Mouse (Mus musculus) adipocyte (in vitro differentiated cells): ENCODE results near the gene Degs1.
"Not testable (repeated sequence)": the region's sequence is repeated elsewhere in the genome, so short reads cannot be mapped to it uniquely, and the experiment has no call there.

Source experiments
- DNase-seq: peaks from one replicate; pipeline ENCODE4 v3.0.0-alpha.2; 2016; ENCODE audit warnings: low spot score

Degs1 gene

DNA sequence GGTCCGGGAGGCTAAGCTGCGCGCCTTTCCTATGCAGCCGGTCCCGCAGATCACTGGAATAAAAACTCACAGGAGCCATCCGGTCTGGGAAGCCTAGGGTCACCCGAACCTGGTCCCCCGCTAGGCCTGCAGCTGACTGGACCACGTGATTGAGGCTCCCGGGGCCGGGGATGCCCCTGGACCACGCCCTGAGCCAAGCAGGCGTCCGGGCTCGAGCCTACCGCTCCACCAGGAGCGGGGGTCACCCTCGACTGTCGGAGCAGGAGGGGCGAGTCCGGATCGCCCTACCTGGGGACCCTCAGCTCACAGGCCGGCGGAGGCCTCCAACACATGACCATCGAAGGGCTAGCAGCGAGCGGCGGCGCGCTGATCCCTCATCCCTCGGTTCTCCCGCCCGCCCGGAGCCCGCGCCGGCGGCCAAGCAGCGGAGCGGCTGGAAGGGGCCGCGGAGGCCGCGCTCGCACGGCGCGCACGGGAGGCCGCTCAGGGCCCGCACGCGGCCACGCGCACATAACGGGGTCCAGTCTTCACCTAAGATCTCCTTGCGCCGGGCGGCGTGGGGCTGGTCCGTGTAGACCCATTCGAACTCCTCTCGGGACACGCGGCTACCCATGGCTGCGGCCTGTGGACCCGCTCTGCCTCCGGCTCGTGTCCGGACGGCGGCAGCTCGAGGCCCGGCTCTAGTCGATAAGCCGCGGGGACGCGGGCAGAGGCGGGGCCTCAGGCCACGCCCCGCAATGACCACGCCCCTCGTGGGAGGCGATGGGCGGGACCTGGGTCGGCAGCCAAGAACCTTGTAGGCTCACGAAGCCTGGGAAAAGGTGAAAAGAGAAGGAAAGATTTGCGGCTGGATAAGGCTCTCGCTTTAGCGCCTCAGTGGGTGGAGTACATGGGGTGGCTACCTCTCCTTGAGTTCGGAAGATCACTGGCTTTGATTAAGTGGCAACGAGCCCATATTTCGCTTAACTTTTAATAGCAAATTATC is at the start of gene Degs1:
Gene Degs1 (minus strand): TSS at position 714 of the 985 bp plus-strand sequence.
- DNase-seq, result peak; percentile 93

DNA sequence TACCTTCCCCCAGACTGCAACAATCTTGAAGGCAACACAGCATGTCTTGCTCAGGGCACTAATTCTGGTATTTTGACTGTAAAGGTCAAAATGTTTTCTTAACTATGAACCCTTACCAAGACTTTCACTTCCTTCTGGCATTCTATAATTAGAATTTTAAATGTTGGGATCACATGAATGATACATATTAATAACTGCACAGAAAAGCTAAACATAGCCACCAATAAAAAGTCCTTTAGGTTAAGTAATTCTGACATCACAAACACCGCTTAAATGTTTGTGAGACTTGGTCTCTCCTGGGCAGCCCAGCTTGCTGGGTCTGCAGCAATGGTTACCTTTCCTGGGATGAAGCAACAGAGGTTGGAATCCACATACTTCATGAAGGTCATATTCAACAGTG is 43.3 kb upstream of the Degs1 start:
- no peak for DNase-seq

DNA sequence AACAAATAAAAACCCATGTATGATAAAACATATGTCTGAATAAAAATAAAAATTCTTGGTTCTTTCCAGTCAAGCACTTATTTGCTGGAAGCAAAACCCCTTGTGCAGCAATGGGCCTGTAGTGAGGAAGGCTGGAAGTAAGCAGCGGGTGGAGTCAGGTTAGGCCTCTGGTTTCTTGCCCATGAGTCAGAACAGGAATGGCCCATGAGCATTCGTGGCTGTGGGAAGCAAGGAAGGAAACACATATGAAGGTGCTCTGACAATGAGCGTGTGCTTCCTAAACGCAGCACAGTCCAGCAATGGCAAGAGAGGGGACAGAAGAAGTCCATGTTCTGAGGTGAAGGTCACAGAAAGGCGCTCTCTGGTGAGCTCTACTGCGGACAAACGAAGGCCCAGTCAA is 41.9 kb upstream of the Degs1 start:
- DNase-seq, result no peak

DNA sequence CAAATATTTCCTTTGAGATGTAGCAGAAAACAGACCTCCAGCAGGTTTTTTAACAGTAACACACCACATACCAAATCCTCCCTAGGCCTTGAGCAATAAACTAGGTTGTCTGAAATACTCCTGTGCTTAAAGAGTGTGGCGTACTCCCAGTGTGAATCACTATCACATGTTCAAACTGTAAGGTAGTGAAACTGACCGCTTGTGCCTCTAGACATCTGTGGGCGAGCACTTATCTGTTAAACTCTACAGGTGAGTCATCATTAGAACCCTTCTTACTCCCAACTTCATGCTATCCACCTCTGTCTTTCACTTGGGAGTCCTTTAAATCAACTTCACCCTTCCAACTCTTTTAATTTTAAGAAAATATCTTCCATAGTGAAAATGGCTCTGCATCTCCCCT is 40.5 kb upstream of the Degs1 start:
- DNase-seq, result no peak

DNA sequence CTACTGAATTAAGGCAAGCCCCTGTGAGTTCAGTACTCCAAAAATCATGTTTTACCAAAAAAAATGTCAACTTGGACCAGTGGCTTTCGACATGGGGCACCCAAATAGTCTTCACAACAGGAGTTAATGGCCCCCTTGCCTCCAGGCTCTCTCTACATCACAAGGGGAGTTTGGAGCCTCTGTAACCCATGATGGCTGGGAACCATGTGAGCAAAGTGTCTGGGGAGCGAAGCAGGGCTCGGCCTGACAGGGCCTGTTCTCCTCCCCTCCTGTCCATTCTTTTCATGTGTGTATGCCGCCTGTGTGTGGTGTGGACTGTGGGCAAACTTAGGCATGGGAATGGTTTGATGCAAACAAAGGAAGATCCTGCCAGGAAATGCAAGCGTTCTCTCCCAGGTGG is 31.6 kb upstream of the Degs1 start:
- DNase-seq, result no peak

DNA sequence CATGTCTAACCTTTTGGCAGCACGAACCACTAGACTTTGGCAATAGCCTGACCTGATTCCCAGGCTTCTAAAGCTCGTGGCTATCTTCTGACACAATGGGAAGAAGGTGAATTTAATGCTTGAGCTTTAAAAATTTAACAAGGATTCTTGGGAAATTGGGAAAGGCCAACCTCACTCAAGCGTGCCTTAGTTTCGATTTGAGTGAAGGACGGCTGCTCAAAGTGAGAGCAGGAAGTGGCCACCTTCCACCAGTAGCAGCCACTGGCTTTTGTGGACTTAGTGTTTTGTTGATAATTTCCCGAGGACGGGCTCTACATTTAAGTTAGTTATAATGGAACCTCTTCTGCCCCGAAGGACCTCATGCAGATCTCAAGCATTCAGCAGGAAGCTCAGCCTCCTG is 30.6 kb upstream of the Degs1 start:
- no peak for DNase-seq

DNA sequence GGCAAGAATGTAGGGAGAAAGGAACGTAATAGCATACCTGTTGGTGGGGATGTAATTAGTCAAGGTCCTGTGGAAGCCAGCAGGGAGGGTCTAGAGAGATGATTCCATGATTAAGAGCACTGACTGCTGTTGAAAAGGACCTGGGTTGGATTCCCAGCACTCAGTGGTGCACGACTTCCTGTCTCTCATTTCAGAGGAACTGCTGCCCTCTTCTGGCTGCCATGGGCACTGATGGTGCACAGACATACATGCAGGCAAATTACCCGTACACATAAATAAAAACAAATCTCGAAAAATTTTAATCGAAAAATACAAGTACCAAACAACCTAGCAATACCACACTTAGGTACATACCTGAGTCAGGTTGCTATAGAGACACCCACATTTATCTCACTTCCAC is 28.8 kb upstream of the Degs1 start:
- no peak for DNase-seq

DNA sequence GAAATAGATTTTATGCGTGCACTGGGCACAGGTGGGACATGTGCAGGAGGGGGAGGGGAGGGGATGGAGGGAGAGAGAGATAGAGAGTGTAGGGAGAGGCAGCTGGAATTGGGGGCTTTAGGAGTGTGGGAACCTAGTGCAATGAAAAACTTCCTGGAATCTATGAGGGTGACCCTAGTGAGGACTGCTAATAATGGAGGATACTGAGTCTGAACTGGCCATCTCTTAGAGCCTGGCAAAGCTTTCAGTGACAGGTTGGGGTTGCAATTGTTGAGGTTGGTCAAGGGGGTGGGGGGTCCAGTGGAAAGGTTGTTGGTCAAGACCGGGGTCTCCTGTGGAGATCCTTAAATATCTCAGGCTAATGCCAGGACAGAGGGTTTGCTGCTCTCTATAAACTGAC is 27.7 kb upstream of the Degs1 start:
- DNase-seq, result no peak

DNA sequence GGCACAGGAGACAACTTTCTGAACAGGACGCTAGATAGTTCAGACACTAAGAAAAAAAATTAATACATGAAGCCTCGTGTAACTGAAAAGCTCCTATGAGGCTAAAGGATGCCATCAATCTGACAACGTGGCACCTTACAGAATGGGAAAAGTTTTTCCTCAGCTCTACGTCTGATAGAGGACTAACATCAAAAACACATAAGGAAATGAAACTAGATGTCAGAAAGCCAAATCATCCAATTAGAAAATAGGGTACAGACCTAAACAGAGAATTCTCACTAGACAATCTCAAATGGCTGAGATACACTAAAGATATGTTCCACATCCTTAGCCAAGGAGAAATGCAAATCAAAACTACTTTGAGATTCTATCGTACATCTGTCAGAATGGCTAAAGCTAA is 26.8 kb upstream of the Degs1 start:
- DNase-seq, result no peak

DNA sequence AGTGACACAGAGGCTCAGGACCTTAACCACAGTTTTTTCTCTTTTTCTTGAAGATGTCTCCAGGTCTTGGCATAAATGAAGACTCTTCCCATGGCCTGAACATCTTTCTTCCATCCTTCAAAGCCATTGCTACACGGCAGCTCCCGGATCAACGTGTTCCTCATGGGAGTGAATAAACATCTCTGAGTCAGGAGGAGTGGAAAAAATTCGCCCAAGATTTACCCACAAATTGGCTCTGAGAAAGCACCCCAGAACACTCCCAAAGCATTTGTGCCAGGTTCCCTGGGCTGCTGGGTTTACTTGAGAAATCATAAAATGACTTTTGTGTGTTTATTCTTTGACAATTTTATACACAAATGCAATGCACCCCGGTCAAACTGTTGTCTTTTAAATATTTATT is 20.3 kb upstream of the Degs1 start:
- no peak for DNase-seq

DNA sequence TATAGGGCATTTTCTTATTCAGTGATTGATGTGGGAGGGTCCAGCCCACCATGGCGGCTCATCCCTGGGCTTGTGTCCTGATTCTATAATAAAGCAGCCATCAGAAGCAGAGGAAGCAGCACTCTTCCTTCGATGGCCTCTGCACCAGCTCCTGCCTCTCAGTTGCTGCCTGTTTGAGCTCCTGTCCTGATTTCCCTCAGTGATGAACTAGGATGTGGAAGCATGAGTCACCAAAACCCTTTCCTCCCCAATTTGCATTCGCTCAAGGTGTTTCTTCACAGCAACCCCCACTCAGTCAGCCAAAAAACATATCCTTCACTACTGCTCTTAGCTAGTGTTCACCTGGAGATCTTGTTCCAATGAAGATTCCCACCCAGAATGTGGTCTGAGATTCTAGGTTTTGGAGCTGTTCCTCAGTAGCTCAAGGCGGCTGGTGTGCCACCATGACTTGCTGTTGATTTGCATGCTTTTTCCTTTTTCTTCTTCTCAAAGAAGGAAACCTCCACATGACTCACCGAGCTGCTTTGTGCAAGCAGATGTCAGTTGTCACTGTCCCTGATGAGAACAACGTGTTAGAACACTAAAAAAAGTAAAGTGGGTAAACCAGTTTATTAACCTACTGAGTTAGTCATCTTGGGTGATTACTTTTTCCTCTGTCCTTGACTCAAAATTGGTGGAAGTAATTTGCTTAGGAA is 19.7 kb upstream of the Degs1 start:
- no peak for DNase-seq

DNA sequence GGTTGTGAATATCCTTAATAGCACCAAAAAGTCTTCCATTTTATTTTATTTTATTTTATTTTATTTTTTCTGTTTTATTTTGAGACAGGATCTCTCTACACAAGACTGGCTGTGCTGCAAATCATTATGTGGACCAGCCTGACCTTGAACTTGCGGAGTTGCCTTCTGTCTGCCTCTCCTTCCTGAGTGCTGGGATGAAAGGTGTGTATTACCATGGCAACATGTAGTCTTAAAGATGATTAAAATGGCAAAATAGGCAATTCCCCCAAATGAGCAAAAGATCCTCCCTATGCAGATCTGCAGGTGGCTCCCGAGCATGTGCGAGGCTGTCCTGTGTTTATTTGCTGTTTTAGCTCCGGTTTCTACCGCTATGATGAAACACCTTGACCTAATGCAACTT is 15.2 kb upstream of the Degs1 start:
- no peak for DNase-seq

DNA sequence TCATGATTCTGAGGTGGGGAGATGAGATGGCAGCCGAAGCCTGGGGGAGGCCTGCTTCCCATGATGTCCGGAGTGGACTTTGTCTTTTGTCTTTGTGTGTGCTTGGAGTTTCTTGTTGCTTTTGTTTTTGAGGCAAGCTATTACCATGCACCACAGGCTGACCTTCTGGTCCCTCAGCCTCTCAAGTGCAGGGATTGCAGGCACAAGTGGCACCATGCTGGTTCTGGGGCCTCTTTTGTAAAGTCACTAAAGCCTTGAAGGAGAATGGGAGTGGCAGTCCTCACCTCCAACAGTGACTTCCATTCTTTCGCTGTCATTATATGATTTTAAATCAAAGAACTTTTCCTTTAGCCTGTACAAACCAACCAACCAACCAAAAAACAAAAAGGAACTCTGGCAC is 14.6 kb upstream of the Degs1 start:
- no peak for DNase-seq

DNA sequence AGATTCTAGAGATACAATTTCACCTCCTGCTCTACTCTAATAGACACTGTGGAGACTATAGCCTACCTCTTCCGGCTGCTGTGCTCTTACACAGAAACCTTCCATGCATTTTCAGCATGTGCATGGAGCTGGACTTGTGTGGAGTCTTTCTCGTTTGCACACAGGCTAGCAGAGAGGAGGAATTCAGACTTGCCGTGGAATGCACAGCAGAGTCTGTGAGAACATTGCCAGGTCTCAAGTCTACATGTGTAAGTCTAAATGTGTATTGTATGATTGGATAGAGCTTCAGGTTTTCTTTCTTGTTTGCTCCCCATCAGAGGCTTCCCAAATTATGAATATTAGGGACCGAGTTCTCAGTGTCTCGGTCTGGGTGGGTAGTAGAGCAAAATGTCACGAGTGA is 14.2 kb upstream of the Degs1 start:
- no peak for DNase-seq

DNA sequence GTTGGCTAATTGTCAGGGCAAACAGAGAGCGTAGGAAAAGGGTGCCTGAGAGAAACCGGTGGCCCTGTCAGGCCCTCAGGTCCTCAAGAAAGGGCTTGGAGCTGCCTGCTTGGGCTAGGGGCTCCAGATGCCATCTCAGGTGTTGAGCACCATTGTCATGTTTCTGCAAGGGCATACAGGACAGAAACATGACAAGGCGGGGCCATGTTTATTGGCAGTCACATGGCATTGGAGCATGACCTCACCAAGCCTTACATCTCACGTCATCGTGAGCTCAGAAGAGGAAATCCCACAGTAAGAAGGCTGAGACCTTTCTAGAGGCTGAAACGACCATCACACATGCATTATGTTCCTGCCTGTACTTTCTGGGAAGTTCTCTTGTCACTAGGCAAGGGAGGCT is 13.5 kb upstream of the Degs1 start:
- DNase-seq, result no peak

DNA sequence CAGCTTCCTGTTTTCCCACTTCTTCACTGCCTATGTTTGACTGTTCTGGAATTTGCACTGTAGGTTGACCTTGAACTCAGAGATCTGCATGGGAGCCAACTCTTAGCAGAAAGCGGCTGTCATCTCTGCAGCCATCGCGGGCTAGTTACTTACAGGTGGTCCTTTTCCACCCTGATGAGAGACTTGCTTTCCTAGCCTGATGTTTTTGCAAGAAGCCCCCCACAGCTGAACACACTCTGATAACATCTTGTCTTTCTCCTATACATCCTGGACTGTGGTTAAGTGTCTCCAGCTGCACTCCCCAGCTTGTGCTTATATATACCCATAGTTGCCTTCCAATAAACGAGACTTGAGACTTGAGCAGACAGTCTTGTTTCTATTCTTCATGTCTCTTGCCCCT is 9.7 kb upstream of the Degs1 start:
- no peak for DNase-seq

DNA sequence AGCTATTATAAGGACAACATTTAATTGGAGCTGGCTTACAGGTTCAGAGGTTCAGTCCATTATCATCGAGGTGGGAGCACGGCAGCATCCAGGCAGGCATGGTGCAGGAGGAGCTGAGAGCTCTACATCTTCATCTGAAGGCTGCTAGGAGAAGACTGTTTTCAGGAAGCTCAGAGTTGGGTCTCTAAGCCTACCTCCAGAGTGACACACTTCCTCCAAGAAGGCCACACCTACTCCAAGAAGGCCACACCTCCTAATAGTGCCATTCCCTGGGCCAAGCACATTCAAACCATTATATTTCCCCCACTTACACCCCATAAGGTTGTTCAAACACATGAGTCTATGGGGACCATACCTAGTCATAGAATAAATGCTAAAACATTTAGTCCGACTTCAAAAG is 8.1 kb upstream of the Degs1 start:
- DNase-seq, result not testable (repeated sequence)

DNA sequence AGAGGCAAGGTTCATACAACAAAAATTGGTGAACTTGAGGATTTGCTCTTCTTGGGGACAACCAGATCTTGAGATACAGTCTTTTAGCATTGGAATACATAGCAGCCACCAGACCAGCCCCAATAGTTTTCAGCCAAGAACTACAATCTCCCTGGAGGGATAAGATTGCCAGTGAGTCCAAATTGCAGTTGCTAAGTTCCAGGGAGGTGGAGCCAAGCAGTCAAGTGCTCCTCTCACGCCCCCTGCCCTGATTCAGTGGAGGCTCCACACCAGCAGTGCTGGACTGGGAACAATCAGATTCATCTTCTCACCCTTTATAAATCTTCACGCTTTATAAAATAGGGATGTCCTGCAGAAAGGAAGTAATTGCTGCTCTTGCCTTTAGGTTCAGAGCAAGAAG is 7.2 kb upstream of the Degs1 start:
- DNase-seq, result peak; percentile 91

DNA sequence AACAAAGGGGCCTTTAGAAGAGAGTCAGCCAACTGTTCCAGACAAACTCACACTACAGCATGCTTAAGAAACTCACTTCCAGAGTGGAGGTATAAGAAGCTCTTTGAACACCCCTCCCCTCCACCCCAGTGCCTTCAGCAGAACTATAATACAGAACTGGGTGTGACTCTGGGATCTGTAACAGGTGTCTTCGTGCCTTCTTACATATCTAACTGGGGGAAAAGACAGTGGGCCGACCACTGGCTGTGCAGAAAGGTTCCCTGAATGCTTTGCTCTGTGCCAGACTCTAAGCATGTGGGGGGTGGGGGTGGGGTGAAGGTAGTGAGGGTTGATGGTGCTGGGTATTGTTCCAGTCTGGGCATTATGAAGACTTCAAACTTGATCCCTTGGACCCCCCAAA is 6.0 kb upstream of the Degs1 start:
- DNase-seq, result no peak

DNA sequence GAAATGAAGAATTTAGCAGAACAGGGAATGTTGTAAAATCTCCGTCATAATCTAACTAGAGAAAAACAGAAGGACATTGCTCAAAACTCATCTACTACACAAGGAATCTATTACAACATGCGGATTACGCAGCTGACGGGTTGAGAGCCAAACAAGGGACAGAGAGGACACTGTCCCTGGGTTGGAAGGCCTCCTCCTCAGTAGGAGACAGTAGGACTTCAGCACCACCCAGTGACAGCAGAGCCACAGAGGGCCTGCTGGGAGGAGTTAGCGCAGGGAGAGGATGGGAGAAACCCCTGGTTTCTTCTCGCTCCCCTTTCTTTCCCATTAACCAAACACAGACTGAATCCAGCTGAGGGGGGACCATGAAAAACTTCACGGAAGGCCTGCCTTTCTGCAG is 5.2 kb upstream of the Degs1 start:
- peak; percentile 85 for DNase-seq

DNA sequence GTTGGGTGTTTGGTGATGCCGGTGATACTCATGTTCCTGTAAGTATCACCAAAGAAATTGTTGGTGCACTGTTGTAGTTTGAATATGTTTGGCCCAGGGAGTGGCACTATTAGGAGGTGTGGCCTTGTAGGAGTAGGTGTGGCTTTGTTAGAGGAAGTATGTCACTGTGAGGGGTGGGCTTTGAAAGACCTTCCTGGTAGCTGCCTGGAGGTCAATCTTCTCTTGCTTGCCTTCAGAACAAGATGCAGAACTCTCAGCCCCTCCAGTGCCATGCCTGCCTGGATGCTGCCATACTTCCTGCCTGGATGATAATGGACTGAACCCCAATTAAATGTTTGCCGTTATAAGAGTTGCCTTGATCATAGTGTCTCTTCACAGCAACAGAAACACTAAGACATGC is 2.2 kb upstream of the Degs1 start:
- DNase-seq, result no peak

DNA sequence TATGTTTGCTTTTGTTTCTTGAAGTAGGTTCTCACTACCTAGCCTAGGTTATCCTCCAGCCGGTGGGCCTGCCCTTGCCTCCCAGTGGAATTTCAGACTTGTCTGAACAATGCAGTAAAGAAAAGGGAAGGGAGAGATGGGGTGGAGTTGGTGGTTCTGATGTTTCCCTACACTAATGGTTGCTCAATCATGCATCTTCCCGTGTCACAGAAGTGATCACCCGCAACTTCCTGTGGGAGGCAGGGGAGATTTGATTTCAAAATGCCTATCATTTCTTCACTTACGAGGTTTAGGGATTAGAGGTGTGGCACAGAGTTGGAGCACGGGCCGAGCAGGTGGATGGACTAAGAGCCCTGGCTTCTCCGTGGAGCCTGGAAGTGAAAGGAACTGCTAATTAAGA is 627 bp upstream of the Degs1 start:
- DNase-seq, result no peak

DNA sequence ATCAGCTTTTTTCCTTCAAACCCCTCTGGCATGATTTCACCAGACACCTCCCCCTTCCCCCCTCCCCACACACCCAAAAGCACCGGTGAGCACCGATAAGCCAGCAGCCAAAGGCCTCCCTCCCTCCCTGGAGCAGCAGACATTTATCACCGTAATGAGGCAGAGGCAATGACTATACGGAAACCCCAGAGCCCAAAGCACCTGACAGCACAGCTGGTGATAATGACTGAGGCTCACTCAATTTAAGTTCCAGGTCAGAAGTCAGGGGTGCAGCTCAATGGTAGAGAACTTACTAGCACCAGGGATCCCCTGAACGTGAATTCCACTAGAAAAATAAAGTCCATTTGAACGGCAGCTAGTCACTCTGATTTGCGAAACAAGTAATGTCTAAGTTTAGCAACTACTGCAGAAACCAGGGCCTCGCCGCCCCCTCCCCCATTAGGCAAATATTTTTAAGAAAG is 1.3 kb downstream of the Degs1 start:
- DNase-seq, result peak; percentile 57
